Mouse (Mus musculus) hindbrain, embryonic 11.5 days (tissue): ENCODE data around the gene Ngfr. TPM values are rescaled to one million over a fixed set of nuclear protein-coding genes. Genes with fewer than 3 reads are reported as not detected.

Source experiments
- ATAC-seq: fragments of 200-750 bp; cut with Nextera tagmentation; 2 replicates; pipeline ENCODE4 v1.8.0; 2017; ENCODE audit warnings: mild to moderate bottlenecking, moderate TSS enrichment, moderate library complexity; ENCODE audit not compliant: low FRiP score
- DNase-seq: peaks from one replicate; pipeline ENCODE4 v3.0.0-alpha.2; 2015; ENCODE audit warnings: low spot score
- H3K27ac ChIP-seq: fragments of 300-500 bp; sonication (generic); 2 replicates; pipeline ENCODE4 v1.5.1; 2014; ENCODE audit warnings: mild to moderate bottlenecking, low read depth, low read length
- H3K27me3 ChIP-seq: fragments of 300-500 bp; sonication (generic); 2 replicates; pipeline ENCODE4 v1.6.1; 2014; ENCODE audit warnings: mild to moderate bottlenecking, low read length, moderate library complexity, mixed read lengths; ENCODE audit not compliant: control insufficient read depth, insufficient read depth
- H3K36me3 ChIP-seq: fragments of 300-500 bp; sonication (generic); 2 replicates; pipeline ENCODE4 v1.6.1; 2014; ENCODE audit warnings: mild to moderate bottlenecking, low read length, moderate library complexity, mixed read lengths; ENCODE audit not compliant: control insufficient read depth, insufficient read depth
- H3K4me1 ChIP-seq: fragments of 300-500 bp; sonication (generic); replicated peaks from 2 replicates; pipeline ENCODE4 v1.6.1; 2014; ENCODE audit warnings: low read length, mixed read lengths; ENCODE audit not compliant: control insufficient read depth, insufficient read depth
- H3K4me2 ChIP-seq: fragments of 300-500 bp; sonication (generic); replicated peaks from 2 replicates; pipeline ENCODE4 v1.6.1; 2014; ENCODE audit warnings: mild to moderate bottlenecking, low read depth, low read length
- H3K4me3 ChIP-seq: fragments of 300-500 bp; sonication (generic); 2 replicates; pipeline ENCODE4 v1.5.1; 2014; ENCODE audit warnings: low read depth, low read length
- H3K9ac ChIP-seq: fragments of 300-500 bp; sonication (generic); 2 replicates; pipeline ENCODE4 v1.6.1; 2014; ENCODE audit warnings: low read depth, low read length
- H3K9me3 ChIP-seq: fragments of 300-500 bp; sonication (generic); 2 replicates; pipeline ENCODE4 v1.6.1; 2016; ENCODE audit warnings: low read length; ENCODE audit not compliant: control insufficient read depth
- WGBS: fragments of 180-500 bp; shearing (Covaris S2); extraction: QIAGEN DNeasy Blood & Tissue Kit; methylation state at CpG from one replicate; pipeline ENCODE4 v1.1.7; 2014; 5-methylcytosine and 5-hydroxymethylcytosine counted together
- polyA plus RNA-seq: library from polyadenylated mRNA; unstranded; fragments of >200 nt; fragmentation: Nextera tagmentation; extraction: Ambion mirVana; gene quantifications from 2 replicates; pipeline ENCODE4 v1.2.1, GENCODE M21; 2014

Gene Ngfr
- polyA plus RNA-seq, 1 experiment from 2014 or later: 29.6 TPM

DNA sequence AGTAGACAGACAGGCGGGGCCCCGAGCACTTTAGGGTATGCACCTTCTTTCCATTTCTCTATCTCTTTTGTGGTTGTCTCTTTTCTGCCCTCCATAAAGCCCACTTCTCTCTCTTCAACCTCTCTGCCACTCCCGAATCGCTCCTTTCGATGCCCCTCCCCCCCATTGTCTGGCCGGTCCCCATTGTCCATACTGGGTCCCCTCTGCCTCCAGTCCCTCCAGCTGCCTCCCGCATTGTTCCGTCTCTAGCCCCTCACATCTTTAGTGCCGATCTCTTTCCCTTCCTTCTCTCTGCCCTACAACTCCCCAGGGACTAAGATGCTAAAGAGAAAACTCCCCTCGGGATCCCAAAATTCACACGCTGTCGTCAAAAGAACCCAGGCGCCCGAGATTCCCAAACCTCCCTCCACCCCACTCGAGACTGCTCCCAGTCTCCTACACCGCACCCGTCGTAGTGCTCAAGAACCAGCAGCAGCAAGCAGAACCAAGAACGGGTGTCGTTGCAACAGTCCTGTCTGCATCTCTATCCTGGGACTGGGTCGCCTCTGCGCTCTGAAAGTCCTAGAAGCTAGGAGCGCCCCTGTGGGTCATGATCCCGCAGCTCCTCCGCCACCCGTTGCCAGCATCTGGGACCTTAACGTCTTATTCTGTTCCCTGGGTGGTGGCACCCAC lies 648 bp downstream of the Ngfr start:
- ATAC-seq: peak; percentile 56
- Histone ChIP-seq H3K36me3 (no peaks in the 10 kb centered on the region), H3K27ac (peak overlapping the region; percentile 71), H3K4me3 (peak overlapping the region; percentile 47), H3K4me1 (peaks cover 8% of the 10 kb centered on the region), H3K9me3 (no peaks in the 10 kb centered on the region), H3K27me3 (peaks cover 40% of the 10 kb centered on the region), H3K4me2 (peak overlapping the region; percentile 75), H3K9ac (peak overlapping the region; percentile 69)
- under 1% methylated on average over 27 of the region's 27 CpGs for WGBS
- DNase-seq: peak; percentile 74

DNA sequence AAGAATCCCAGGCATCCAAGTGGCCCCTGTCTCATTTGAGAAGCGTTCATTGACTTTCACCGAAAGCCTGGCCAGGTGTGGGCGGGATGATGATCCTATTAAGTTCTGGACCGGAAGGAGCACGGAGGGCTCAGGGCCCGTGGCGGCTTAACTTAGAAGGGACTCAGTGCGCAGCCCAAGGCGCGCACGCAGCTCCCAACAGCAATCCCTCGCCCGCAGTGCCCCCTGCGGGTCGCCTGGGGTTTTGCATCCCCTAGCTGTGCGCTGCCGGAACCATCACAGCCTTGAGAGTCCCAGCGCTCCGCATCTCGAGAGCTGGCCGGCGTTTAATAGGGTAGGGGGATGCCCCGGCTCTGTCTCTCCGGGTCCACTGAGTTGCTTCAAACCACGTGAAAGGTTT lies 1.4 kb downstream of the Ngfr start:
- H3K36me3 ChIP-seq: no peaks in the 10 kb centered on the region
- ATAC-seq: peak; percentile 42
- 0% methylated on average over 25 of the region's 25 CpGs for WGBS
- DNase-seq: peak; percentile 98
- peaks cover 8% of the 10 kb centered on the region for H3K4me1 ChIP-seq
- H3K9ac ChIP-seq: peak overlapping the region; percentile 69
- H3K4me2 ChIP-seq: peak overlapping the region; percentile 75
- peaks cover 44% of the 10 kb centered on the region for H3K27me3 ChIP-seq
- H3K9me3 ChIP-seq: no peaks in the 10 kb centered on the region
- H3K27ac ChIP-seq: peak overlapping the region; percentile 71
- H3K4me3 ChIP-seq: peak overlapping the region; percentile 47

DNA sequence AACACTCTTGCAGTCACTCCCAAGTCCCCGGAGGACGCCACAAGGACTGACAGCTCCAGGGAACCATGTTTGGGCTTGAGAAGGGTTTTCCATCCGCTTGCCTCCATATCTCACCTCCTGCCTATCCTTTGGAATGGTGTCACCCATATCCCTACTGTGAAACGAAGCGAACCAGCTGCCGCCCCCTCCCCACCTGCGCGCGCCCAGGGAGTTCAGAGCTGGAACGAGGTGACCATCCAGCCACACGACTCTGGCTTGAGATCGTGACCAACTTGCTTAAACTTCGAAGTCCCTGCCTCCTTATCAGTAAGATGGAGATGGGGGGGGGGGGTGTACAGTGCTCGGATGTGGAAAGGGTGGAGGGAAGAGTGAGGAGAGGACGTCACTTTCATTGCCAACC lies 1.9 kb downstream of the Ngfr start:
- ATAC-seq: no peak
- no peak for DNase-seq
- Histone ChIP-seq H3K4me3 (peak overlapping the region; percentile 47), H3K9me3 (no peaks in the 10 kb centered on the region), H3K4me2 (peak overlapping the region; percentile 75), H3K27me3 (peaks cover 48% of the 10 kb centered on the region), H3K4me1 (peaks cover 8% of the 10 kb centered on the region), H3K27ac (peak overlapping the region; percentile 27; the same call in 1 of the 2 replicates), H3K36me3 (no peaks in the 10 kb centered on the region), H3K9ac (no peak overlapping the region)
- under 1% methylated on average over 15 of the region's 15 CpGs for WGBS

DNA sequence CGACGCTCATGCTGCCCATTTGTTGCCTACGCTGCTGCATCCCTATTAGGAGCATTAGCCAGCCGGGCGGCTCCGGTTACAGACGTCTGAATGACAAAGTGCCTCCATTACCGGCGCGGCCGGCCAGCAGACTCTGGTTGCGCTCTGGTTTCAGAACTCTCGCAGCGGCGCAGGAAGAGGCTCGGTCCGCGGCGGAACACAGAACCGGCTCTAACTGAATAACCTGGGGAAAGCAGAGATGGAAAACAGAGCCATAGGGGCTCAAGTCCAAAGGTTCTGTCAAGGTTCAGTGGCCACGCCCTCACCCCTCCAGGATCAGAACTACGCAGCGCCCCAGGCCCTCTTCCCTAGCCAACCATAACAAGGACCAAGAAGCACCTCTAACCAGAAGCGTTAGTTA lies 2.3 kb downstream of the Ngfr start:
- Histone ChIP-seq H3K27ac (peak overlapping the region; percentile 27; the same call in 1 of the 2 replicates), H3K4me2 (peak overlapping the region; percentile 75), H3K27me3 (peaks cover 52% of the 10 kb centered on the region), H3K9ac (0 out of 2 replicates have a peak overlapping the region, but pooled peaks have one; percentile 2), H3K4me3 (peak overlapping the region; percentile 47), H3K36me3 (no peaks in the 10 kb centered on the region), H3K4me1 (peaks cover 11% of the 10 kb centered on the region), H3K9me3 (no peaks in the 10 kb centered on the region)
- peak; percentile 76 for DNase-seq
- ATAC-seq: 0 out of 2 replicates have a peak, but pooled peaks have one; percentile 12
- under 1% methylated on average over 24 of the region's 24 CpGs for WGBS

DNA sequence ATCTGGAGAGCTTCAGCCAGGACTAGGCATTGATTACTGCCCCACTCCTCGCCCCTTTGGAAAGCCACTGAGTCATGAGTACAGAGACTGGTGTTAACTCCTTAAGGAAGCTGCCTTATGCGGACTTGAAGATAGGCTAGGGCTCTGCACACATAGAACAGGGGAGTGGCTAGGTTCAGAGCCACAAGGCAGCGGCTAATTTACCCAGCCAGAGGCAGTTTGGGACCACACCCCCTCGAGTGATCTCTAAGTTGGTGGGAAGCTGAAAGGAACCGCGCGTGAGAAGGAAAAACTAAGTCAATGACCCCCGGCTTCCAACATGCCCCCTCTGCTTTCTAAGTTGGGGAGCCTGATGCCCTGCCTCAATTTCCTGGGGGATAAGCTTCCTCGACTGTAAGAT lies 2.9 kb downstream of the Ngfr start:
- H3K4me2 ChIP-seq: peak overlapping the region; percentile 75
- H3K4me1 ChIP-seq: peaks cover 13% of the 10 kb centered on the region

DNA sequence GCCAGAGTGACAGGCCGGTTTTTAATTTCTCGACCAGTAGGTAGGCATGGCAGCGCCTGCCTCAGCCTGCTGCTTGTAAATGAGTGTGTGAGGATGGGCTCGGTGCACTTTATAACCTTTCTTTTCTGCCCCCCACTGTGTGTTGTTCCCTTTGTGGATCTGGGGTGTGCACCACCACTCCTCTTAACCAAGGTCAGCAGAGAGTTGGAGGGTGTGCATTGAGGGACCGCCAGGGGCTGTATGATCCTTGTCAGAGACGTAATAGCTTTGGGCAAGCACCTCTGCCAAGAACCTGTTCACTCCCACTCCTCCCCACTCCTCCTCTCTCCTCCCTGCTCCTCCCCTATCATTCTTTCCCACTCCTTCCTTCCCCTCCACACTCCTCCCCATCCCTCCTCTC lies 4.1 kb downstream of the Ngfr start:
- ATAC-seq: no peak
- H3K27ac ChIP-seq: no peak overlapping the region
- H3K9ac ChIP-seq: no peak overlapping the region
- H3K27me3 ChIP-seq: peaks cover 70% of the 10 kb centered on the region
- H3K4me1 ChIP-seq: peaks cover 15% of the 10 kb centered on the region
- DNase-seq: no peak
- no peak overlapping the region for H3K4me2 ChIP-seq
- no peak overlapping the region for H3K4me3 ChIP-seq
- no peaks in the 10 kb centered on the region for H3K36me3 ChIP-seq
- 51% methylated on average over 6 of the region's 6 CpGs for WGBS
- H3K9me3 ChIP-seq: no peaks in the 10 kb centered on the region

More for the DNA sequence above, 2.9 kb downstream of the Ngfr start:
- no peak overlapping the region for H3K9ac ChIP-seq
- 12% methylated on average over 9 of the region's 9 CpGs for WGBS
- H3K27me3 ChIP-seq: peaks cover 58% of the 10 kb centered on the region
- DNase-seq (no peak), ATAC-seq (no peak)
- H3K4me3 ChIP-seq: peak overlapping the region; percentile 47
- H3K9me3 ChIP-seq: no peaks in the 10 kb centered on the region
- H3K27ac ChIP-seq: no peak overlapping the region
- no peaks in the 10 kb centered on the region for H3K36me3 ChIP-seq

DNA sequence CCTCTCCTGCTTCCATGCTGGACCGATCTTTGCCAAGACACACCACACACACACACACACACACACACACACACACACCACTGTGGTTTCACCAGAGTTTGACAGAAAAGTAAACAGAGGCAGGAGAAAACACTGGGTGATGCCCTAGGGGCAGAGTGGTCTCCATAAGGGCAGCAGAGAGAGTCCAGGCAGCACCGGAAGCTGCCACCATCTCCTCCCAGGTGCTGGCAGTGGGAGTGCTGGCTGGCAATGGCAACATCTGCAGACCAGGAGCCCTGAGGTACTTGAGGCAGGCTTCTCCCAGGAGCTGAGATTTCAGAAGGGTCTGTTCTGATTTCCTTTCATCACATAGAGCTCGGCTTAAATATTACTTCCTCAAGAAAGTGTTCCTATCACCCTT lies 5.3 kb downstream of the Ngfr start:
- 44% methylated on average over 3 of the region's 3 CpGs for WGBS
- peaks cover 75% of the 10 kb centered on the region for H3K27me3 ChIP-seq
- H3K4me2 ChIP-seq: no peak overlapping the region
- H3K36me3 ChIP-seq: no peaks in the 10 kb centered on the region
- H3K4me1 ChIP-seq: peaks cover 18% of the 10 kb centered on the region
- no peak overlapping the region for H3K4me3 ChIP-seq
- DNase-seq (no peak), ATAC-seq (no peak)
- no peak overlapping the region for H3K27ac ChIP-seq
- no peaks in the 10 kb centered on the region for H3K9me3 ChIP-seq
- H3K9ac ChIP-seq: no peak overlapping the region

DNA sequence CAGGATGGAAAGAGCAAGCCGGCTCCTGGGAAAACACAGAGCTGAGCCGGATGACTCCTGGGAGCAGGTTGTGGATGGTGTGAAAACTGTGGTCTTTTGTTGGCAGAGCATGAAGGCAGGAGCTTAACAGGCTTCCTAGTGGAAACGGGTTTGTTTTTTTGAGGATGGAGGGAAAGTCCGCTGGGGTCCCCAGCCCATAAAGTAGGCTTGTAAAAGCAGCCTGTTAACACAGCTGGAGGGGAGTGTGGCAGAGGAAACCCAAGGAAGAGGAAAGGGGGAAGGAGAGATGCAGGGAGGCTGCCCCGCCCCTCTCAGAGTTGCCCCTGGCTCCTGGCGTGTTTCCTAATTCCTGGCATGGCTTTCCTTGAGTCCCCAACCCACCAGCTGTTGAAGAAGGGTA lies 8.1 kb downstream of the Ngfr start:
- H3K4me1 ChIP-seq: peaks cover 10% of the 10 kb centered on the region

More for the DNA sequence above, 8.1 kb downstream of the Ngfr start:
- Histone ChIP-seq H3K9me3 (no peaks in the 10 kb centered on the region), H3K4me3 (no peak overlapping the region), H3K27me3 (peaks cover 59% of the 10 kb centered on the region), H3K9ac (no peak overlapping the region), H3K36me3 (no peaks in the 10 kb centered on the region), H3K4me2 (no peak overlapping the region), H3K27ac (no peak overlapping the region)
- DNase-seq (no peak), ATAC-seq (no peak)
- 25% methylated on average over 6 of the region's 6 CpGs for WGBS
